Mouse (Mus musculus) heart, postnatal 14 days (tissue): ENCODE data around the gene Eprs. TPM values are rescaled to one million over a fixed set of nuclear protein-coding genes. Genes with fewer than 3 reads are reported as not detected.

Experiments used
- microRNA-seq, 2 experiments: library from miRNA; unstranded; fragments of <30 nt; microRNA quantifications; one replicate each; pipeline ENCODE4 v1.2.0; 2021 to 2022
- total RNA-seq, 2 experiments: library from RNA; stranded (reverse); gene quantifications; 2 replicates each; pipeline ENCODE4 v1.2.3; 2021

Eprs gene
- total RNA-seq, 2 experiments from 2014 or later, result 67.6 to 69.2 TPM

Small RNA genes within 50 kb of the gene (microRNA-seq; reads per million reads assigned to microRNA genes)
- gene Mir194-1, result 0.48 to 15.6 reads per million in 2 experiments
- gene Mir215, result 0.12 to 54.6 reads per million in 2 experiments

Other genes starting within 250 kb of the Eprs start
- 10 to 100 TPM; 21.4 to 22.0 TPM for gene Rab3gap2, start 158.9 kb upstream of the Eprs start, total RNA-seq
- gene Iars2, start 33.6 kb upstream of the Eprs start, total RNA-seq, result 10 to 100 TPM; 68.3 to 69.7 TPM
- 10 to 100 TPM; 25.4 to 28.9 TPM for gene Bpnt1, start 30.9 kb upstream of the Eprs start, total RNA-seq
- not detected for gene Slc30a10, start 91.8 kb downstream of the Eprs start, total RNA-seq